Mouse (Mus musculus) large intestine, adult 2 months (tissue): ENCODE measurements around the gene Jpt1. TPM values are rescaled to one million over a fixed set of nuclear protein-coding genes. Genes with fewer than 3 reads are reported as not detected.

Source experiments
- DNase-seq: peaks from one replicate; pipeline ENCODE4 v3.0.0-alpha.2; 2012; ENCODE audit warnings: low read depth, low spot score
- WGBS: fragments of 180-500 bp; shearing (Covaris S2); methylation state at CpG from one replicate; pipeline ENCODE4 v1.1.7; 2018; 5-methylcytosine and 5-hydroxymethylcytosine counted together
- polyA plus RNA-seq: library from polyadenylated mRNA; depleted of rRNA; stranded (reverse); fragments of >200 nt; gene quantifications from 2 replicates; pipeline ENCODE4 v1.2.3, GENCODE M21; 2012; rRNA removed

The Jpt1 gene
- polyA plus RNA-seq, 1 experiment = 505 TPM

- DNase-seq = no peak
- 40% methylated on average over 7 of the region's 7 CpGs for WGBS
These were observed 61.8 kb downstream of the Jpt1 start for GRCm38 (mm10) chr11:115452281-115452860.

DNA sequence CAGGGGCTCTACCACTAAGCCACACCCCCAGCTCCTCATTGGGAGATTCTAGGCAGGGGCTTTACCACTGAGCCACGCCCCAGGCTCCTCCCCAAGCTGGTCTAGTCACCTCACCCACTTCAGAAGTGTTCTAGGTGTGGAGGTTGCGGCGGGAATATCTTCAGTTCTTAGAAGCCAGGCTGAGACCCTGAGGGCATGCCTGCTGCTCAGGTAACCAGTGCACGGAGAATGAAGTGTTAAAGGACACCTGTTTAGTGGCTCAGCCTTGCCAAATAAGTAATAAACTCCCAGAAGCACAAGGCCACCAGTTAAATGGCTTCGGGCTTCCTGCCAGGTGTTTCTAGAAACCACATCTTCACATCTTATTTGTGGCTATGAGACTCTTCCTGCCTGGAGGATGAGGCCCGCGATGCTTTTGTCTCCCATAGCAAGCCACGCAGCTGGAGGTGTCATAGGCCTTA is 62.4 kb downstream of the Jpt1 start:
- WGBS = 21% methylated on average over 8 of the region's 8 CpGs
- no peak for DNase-seq

DNA sequence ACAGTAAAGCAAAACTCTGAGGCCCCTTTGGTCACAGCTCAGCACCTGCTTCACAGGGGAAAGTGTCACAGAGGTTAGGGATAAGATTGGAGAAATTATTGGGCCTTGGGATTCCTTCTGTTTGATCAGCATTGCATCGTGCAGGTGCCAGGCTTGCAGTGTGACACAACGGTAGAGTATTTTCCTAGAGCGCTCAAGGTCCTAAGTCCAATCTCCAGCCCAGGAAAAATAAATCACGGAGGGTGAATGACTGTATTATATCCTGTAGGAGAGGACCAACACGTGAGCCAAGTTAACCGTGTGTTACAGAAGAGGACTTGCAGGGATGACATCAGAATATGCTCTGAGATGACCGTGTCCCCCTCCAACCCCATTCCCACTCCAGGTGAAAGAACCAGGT is 64.0 kb downstream of the Jpt1 start:
- WGBS = 45% methylated on average over 7 of the region's 7 CpGs
- peak; percentile 84 for DNase-seq

GRCm38 (mm10) chr11:115448998-115449397 is 65.2 kb downstream of the Jpt1 start:
- no peak for DNase-seq
- WGBS = 38% methylated on average over 7 of the region's 7 CpGs

GRCm38 (mm10) chr11:115448075-115448474 is 66.1 kb downstream of the Jpt1 start:
- 44% methylated on average over 16 of the region's 16 CpGs for WGBS

More at GRCm38 (mm10) chr11:115448075-115448474, 66.1 kb downstream of the Jpt1 start:
- DNase-seq = no peak

Other genes starting within 250 kb of the Jpt1 start
- gene Grin2c, start 247.1 kb downstream of the Jpt1 start, polyA plus RNA-seq = 0.04 TPM in 2 replicates
- 10.0 and 11.8 TPM in 2 replicates for gene Fdxr, start 237.3 kb downstream of the Jpt1 start, polyA plus RNA-seq
- gene Fads6, start 216.7 kb downstream of the Jpt1 start, polyA plus RNA-seq = 0.51 and 0.53 TPM in 2 replicates
- gene Otop2, start 207.2 kb downstream of the Jpt1 start, polyA plus RNA-seq = 0.05 and 0.63 TPM in 2 replicates
- gene Ush1g, start 192.3 kb downstream of the Jpt1 start, polyA plus RNA-seq = 0.02 and 0.11 TPM in 2 replicates
- gene Otop3, start 179.7 kb downstream of the Jpt1 start, polyA plus RNA-seq = 0.06 and 0.12 TPM in 2 replicates
- 25.7 and 34.6 TPM in 2 replicates for gene Hid1, start 146.6 kb downstream of the Jpt1 start, polyA plus RNA-seq
- 4.0 and 4.2 TPM in 2 replicates for gene Cdr2l, start 132.5 kb downstream of the Jpt1 start, polyA plus RNA-seq
- gene Mrpl58, start 110.6 kb downstream of the Jpt1 start, polyA plus RNA-seq = 77.6 and 92.0 TPM in 2 replicates
- gene Atp5h, start 94.4 kb downstream of the Jpt1 start, polyA plus RNA-seq = 177 and 188 TPM in 2 replicates
- gene Kctd2, start 94.3 kb downstream of the Jpt1 start, polyA plus RNA-seq = 24.2 and 29.0 TPM in 2 replicates
- 0.86 and 1.9 TPM in 2 replicates for gene Trim80, start 73.8 kb downstream of the Jpt1 start, polyA plus RNA-seq
- gene Slc16a5, start 51.9 kb downstream of the Jpt1 start, polyA plus RNA-seq = 74.5 and 172 TPM in 2 replicates
- gene Armc7, start 38.7 kb downstream of the Jpt1 start, polyA plus RNA-seq = 8.0 and 9.7 TPM in 2 replicates
- 144 and 157 TPM in 2 replicates for gene Nt5c, start 22.5 kb downstream of the Jpt1 start, polyA plus RNA-seq
- 45.3 and 50.3 TPM in 2 replicates for gene Sumo2, start 21.9 kb upstream of the Jpt1 start, polyA plus RNA-seq
- gene Nup85, start 50.0 kb upstream of the Jpt1 start, polyA plus RNA-seq = 53.3 and 56.6 TPM in 2 replicates
- 31.4 and 33.2 TPM in 2 replicates for gene Mrps7, start 89.5 kb upstream of the Jpt1 start, polyA plus RNA-seq
- 16.2 and 20.9 TPM in 2 replicates for gene Gga3, start 89.7 kb upstream of the Jpt1 start, polyA plus RNA-seq
- 112 and 114 TPM in 2 replicates for gene Mif4gd, start 98.6 kb upstream of the Jpt1 start, polyA plus RNA-seq
- gene Slc25a19, start 113.9 kb upstream of the Jpt1 start, polyA plus RNA-seq = 30.4 and 36.8 TPM in 2 replicates
- gene Grb2, start 194.2 kb upstream of the Jpt1 start, polyA plus RNA-seq = 38.7 and 43.6 TPM in 2 replicates